Mouse (Mus musculus) liver, embryonic 14.5 days (tissue): ENCODE measurements around the gene Hhex. TPM values are rescaled to one million over a fixed set of nuclear protein-coding genes. Genes with fewer than 3 reads are reported as not detected.

Experiments used
- ATAC-seq: fragments of 200-750 bp; cut with Nextera tagmentation; 2 replicates; pipeline ENCODE4 v1.8.0; 2017; ENCODE audit warnings: moderate number of reproducible peaks, mild to moderate bottlenecking, moderate library complexity; ENCODE audit not compliant: insufficient read depth
- DNase-seq, 3 experiments: peaks; one replicate each; pipeline ENCODE4 v3.0.0-alpha.2; 2012 to 2013; ENCODE audit warnings: low read depth in 3 of 3, low spot score in 3 of 3
- H3K27ac ChIP-seq: fragments of 300-500 bp; sonication (generic); 2 replicates; pipeline ENCODE4 v1.5.1; 2014; ENCODE audit warnings: moderate library complexity, mild to moderate bottlenecking, control low read depth, inconsistent platforms
- H3K27me3 ChIP-seq: fragments of 300-500 bp; sonication (generic); 2 replicates; pipeline ENCODE4 v1.6.1; 2014; ENCODE audit warnings: mild to moderate bottlenecking, low read length, moderate library complexity; ENCODE audit not compliant: control insufficient read depth, insufficient read depth
- H3K36me3 ChIP-seq: fragments of 300-500 bp; sonication (generic); replicated peaks from 2 replicates; pipeline ENCODE4 v1.6.1; 2014; ENCODE audit warnings: low read depth; ENCODE audit not compliant: control insufficient read depth, insufficient read depth
- H3K4me1 ChIP-seq, 2 experiments: fragments of 200-500 bp in 1 of 2; fragments of 300-500 bp in 1 of 2; sonication (generic) in 1 of 2; replicated peaks; 2 replicates each; pipeline ENCODE4 v1.6.1; 2012 to 2014; ENCODE audit warnings: antibody characterized with exemption in 1 of 2, inconsistent platforms in 1 of 2, low read length in 1 of 2; ENCODE audit not compliant: control insufficient read depth in 2 of 2, insufficient read depth in 2 of 2
- H3K4me2 ChIP-seq: fragments of 300-500 bp; sonication (generic); 2 replicates; pipeline ENCODE4 v1.6.1; 2014; ENCODE audit warnings: low read depth, mild to moderate bottlenecking, control low read depth, moderate library complexity
- H3K4me3 ChIP-seq, 2 experiments: fragments of 200-500 bp in 1 of 2; fragments of 300-500 bp in 1 of 2; sonication (generic) in 1 of 2; 2 replicates each; pipeline ENCODE4 v1.5.1; 2012 to 2014; ENCODE audit warnings: low read depth in 2 of 2, low read length in 2 of 2, mild to moderate bottlenecking in 2 of 2, control low read depth in 1 of 2, inconsistent platforms in 1 of 2, moderate library complexity in 1 of 2; ENCODE audit not compliant: insufficient read depth in 1 of 2
- H3K9ac ChIP-seq: fragments of 300-500 bp; sonication (generic); replicated peaks from 2 replicates; pipeline ENCODE4 v1.6.1; 2014; ENCODE audit warnings: mild to moderate bottlenecking, control low read depth, moderate library complexity
- H3K9me3 ChIP-seq: fragments of 300-500 bp; sonication (generic); 2 replicates; pipeline ENCODE4 v1.6.1; 2016; ENCODE audit warnings: low read length, mixed read lengths; ENCODE audit not compliant: control insufficient read depth
- CTCF ChIP-seq: IDR thresholded peaks from 2 replicates; pipeline ENCODE4 v1.5.1; 2016; ENCODE audit warnings: antibody characterized with exemption, low read depth, control low read depth
- EP300 ChIP-seq: IDR thresholded peaks from 2 replicates; pipeline ENCODE4 v1.6.1; 2016; ENCODE audit warnings: antibody characterized with exemption, low read depth
- WGBS: fragments of 180-500 bp; shearing (Covaris S2); extraction: QIAGEN DNeasy Blood & Tissue Kit; methylation state at CpG from one replicate; pipeline ENCODE4 v1.1.7; 2014; ENCODE audit not compliant: insufficient replicate concordance; 5-methylcytosine and 5-hydroxymethylcytosine counted together
- polyA plus RNA-seq, 2 experiments: library from polyadenylated mRNA; depleted of rRNA in 1 of 2; stranded (reverse) in 1 of 2; unstranded in 1 of 2; fragments of >200 nt; fragmentation: Nextera tagmentation in 1 of 2; extraction: Ambion mirVana in 1 of 2; gene quantifications; 2 replicates each; pipeline versions ENCODE4 v1.2.1 to v1.2.3; 2012 to 2014

Gene Hhex
- polyA plus RNA-seq (2012; rRNA removed): 10.3 and 10.4 TPM in 2 replicates
- 13.5 and 14.0 TPM in 2 replicates for polyA plus RNA-seq (2014; fragmentation: Nextera tagmentation; extraction: Ambion mirVana)

DNA sequence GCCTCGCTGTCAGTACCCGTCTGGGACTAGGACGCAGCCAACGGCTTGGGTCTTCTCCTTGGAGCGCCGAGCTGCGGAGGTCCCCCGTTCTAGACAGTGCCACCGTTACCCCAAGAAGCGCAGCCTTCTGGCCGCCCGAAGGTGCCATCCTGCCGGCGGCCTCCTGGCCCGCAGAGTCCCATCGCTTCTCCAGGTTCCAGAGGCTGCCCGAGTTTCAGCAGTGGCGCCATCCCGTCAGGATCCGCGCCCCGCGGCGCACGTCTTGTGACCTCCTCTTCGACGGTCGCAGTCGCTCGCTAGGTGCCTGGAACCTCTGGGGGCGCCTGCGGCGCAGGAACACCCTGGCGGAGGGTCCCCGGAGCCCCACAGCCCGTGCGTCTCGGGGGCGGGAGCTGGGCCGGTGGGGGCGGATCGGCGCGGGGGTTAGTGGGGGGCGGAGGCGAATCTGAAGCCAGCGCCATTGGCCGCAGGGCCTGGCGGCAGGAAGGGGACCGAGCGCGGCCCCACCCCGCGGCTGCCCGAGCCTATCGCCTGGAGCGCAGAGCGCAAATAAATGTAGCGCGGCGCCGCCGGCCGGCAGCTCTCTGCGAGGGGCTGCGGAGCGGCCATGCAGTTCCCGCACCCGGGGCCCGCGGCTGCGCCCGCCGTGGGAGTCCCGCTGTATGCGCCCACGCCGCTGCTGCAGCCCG is at the start of gene Hhex:
Hhex (plus strand) TSS at position 548 of the 689 bp plus-strand sequence.
- WGBS: under 1% methylated on average over 69 of the region's 79 CpGs
- Histone ChIP-seq H3K27ac (peak within 1 kb of the TSS; percentile 1), H3K4me1 (0 out of 4 replicates have a peak, but pooled peaks cover 0 to 1% of the 10 kb centered on the region in 2 experiments), H3K9me3 (no peaks in the 10 kb centered on the region), H3K27me3 (peaks cover 54% of the 10 kb centered on the region), H3K4me2 (peak within 1 kb of the TSS; percentile 71), H3K9ac (peak within 1 kb of the TSS; percentile 63), H3K4me3 (peak within 1 kb of the TSS; percentile 67 to 73), H3K36me3 (no peaks in the 10 kb centered on the region)
- DNase-seq: peak; percentile 35 to 49 (median 42)
- no peak for TF ChIP-seq EP300
- TF ChIP-seq CTCF: no peak
- ATAC-seq: peak; percentile 77

DNA sequence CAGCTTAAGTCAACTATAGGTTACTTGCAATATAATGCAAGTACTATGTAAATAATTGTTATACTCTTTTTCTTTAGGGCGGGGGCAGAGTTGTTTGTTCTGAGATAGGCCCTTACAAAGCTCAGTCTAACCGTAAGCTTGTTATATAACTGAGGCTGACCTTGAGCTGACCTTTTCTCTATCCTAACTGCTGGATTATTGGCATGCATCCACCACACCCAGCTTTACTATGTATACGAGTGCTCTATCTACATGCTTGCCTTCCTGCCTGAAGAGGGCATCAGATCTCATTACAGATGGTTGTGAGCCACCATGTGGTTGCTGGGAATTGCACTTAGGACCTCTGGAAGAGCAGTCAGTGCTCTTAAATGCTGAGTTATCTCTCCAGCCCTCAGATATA is 48.5 kb upstream of the Hhex start:
- no peak for DNase-seq
- peaks cover 79% of the 10 kb centered on the region for H3K36me3 ChIP-seq
- 68% methylated on average over 3 of the region's 3 CpGs for WGBS

DNA sequence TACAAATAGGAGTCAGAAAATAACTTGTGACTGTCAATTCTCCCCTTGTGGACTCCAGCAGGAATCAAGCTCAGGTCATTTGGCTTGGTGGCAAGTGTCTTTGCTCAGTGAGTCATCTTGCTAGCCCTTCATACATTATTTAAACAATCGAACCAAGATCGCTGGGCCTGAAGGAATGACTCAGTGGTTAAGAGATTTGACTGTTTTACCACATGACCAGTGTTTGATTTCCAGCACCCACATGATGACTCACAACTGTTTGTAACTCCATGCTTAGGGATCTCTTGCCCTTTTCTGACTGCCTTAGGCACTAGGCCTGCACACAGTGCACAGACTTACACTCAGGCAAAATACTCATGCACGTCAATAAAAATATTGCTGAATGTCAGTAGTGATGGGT is 42.7 kb upstream of the Hhex start:
- ATAC-seq: no peak
- H3K36me3 ChIP-seq: peaks cover 90% of the 10 kb centered on the region
- 95% methylated on average over 3 of the region's 3 CpGs for WGBS

More for the DNA sequence above, 48.5 kb upstream of the Hhex start:
- no peak overlapping the region for H3K27ac ChIP-seq
- H3K4me1 ChIP-seq: no peaks in the 10 kb centered on the region
- TF ChIP-seq CTCF: no peak
- TF ChIP-seq EP300: no peak
- H3K4me2 ChIP-seq: no peak overlapping the region
- no peaks in the 10 kb centered on the region for H3K9me3 ChIP-seq
- no peaks in the 10 kb centered on the region for H3K27me3 ChIP-seq
- no peak overlapping the region for H3K4me3 ChIP-seq
- H3K9ac ChIP-seq: no peak overlapping the region
- ATAC-seq: no peak

DNA sequence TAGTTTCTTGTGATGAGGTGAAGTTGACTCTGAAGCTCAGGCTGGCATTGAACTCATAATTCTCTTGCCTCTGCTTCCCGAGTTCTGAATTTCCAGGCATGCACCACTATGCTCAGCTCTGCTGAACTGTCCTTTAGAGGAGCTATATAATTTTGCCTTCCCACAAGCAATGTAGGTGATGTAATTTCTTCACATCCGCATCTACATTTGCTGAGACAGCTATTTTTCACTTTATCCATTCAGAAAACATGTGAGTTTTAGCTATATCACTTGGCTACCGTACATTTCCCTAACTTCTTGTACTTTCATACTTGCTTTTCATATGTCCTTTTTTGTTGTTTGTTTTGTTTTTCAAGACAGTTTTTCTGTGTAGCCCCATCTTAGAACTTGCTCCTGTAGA is 38.3 kb upstream of the Hhex start:
- H3K4me1 ChIP-seq: no peaks in the 10 kb centered on the region
- ATAC-seq (no peak), DNase-seq (no peak)
- no peak overlapping the region for H3K9ac ChIP-seq
- H3K36me3 ChIP-seq: peaks cover 92% of the 10 kb centered on the region
- no peak for TF ChIP-seq CTCF
- TF ChIP-seq EP300: no peak
- no peak overlapping the region for H3K27ac ChIP-seq
- H3K4me3 ChIP-seq: no peak overlapping the region
- no peaks in the 10 kb centered on the region for H3K27me3 ChIP-seq
- WGBS: 93% methylated on average over 3 of the region's 3 CpGs
- no peak overlapping the region for H3K4me2 ChIP-seq
- H3K9me3 ChIP-seq: no peaks in the 10 kb centered on the region

More for the DNA sequence above, 42.7 kb upstream of the Hhex start:
- no peaks in the 10 kb centered on the region for H3K4me1 ChIP-seq
- H3K27me3 ChIP-seq: no peaks in the 10 kb centered on the region
- no peak overlapping the region for H3K4me3 ChIP-seq
- no peak overlapping the region for H3K27ac ChIP-seq
- TF ChIP-seq EP300 (no peak), CTCF (no peak)
- H3K9me3 ChIP-seq: no peaks in the 10 kb centered on the region
- no peak overlapping the region for H3K9ac ChIP-seq
- H3K4me2 ChIP-seq: no peak overlapping the region
- no peak for DNase-seq

DNA sequence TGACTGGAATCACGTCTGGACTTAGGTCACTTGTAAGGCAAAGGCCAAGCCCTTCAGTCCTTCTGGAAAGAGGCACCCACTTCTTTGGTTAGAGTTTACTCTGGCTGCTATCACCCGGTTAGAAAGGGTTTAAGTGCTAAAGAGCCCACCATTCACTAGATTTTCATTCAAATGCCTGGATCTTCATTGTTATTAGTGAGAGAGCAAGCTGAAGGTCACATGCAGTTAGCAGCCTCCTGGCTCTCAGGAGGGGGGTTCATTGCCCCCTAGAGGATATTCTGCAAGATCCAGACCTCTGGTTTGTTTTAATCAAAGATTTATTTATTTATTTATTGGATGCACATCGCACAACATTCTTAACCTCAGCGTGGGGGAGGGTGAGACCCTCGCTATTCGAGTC is 33.7 kb upstream of the Hhex start:
- no peak for DNase-seq
- peaks cover 93% of the 10 kb centered on the region for H3K36me3 ChIP-seq
- no peak overlapping the region for H3K4me2 ChIP-seq
- H3K27me3 ChIP-seq: no peaks in the 10 kb centered on the region
- TF ChIP-seq CTCF (no peak), EP300 (no peak)
- H3K4me1 ChIP-seq: no peaks in the 10 kb centered on the region
- no peak overlapping the region for H3K27ac ChIP-seq
- ATAC-seq: no peak
- H3K4me3 ChIP-seq: no peak overlapping the region
- WGBS: 84% methylated on average over 6 of the region's 6 CpGs
- no peak overlapping the region for H3K9ac ChIP-seq
- no peaks in the 10 kb centered on the region for H3K9me3 ChIP-seq
